Comparison of ENCODE assay signal across 8 mouse cellular contexts in genomic region chr11:114724787-114725590, GRCm38 (mm10). TPM values are rescaled to one million over a fixed set of nuclear protein-coding genes. Genes with fewer than 3 reads are reported as not detected.
A peak's percentile ranks its signal among the peaks of the same experiment; 100 is the strongest.
DNase-seq lines count a peak whose midpoint lies in the region; ATAC-seq and TF ChIP-seq lines count a peak whose summit lies in the region.

No protein-coding gene starts in this region.

- H3K9me3 ChIP-seq in heart, embryonic 10.5 days = no peaks in the 10 kb centered on the region

- peaks cover 18% of the 10 kb centered on the region for H3K4me1 ChIP-seq in heart, embryonic 10.5 days
- H3K4me1 ChIP-seq in embryonic fibroblast, embryonic 13.5 days (ENCODE audit: control insufficient read depth, insufficient read depth, low read length) = peaks cover 21% of the 10 kb centered on the region
- peaks cover 3% of the 10 kb centered on the region; the same call in 1 of the 2 replicates for H3K4me1 ChIP-seq in kidney, adult 2 months (ENCODE audit: control insufficient read depth, insufficient read depth, low read length)

- 68% methylated on average over 11 of the region's 11 CpGs for WGBS in heart, embryonic 10.5 days
- 45% methylated on average over 11 of the region's 11 CpGs for WGBS in kidney, adult 2 months

- no peak overlapping the region for H3K4me3 ChIP-seq in heart, embryonic 10.5 days
- H3K4me3 ChIP-seq in embryonic fibroblast, embryonic 13.5 days (ENCODE audit: insufficient read depth, low read length) = no peak overlapping the region
- no peak overlapping the region for H3K4me3 ChIP-seq in kidney, adult 2 months (ENCODE audit: insufficient read depth, low read depth, low read length)

- DNase-seq in heart, adult 18-20 months = peak; percentile 65 to 68
- DNase-seq in heart, embryonic 10.5 days (ENCODE audit: low spot score) = no peak
- DNase-seq in Muller cell, postnatal 12 days (ENCODE audit: inconsistent ontology term) = peak; percentile 94
- peak; percentile 23 for DNase-seq in left cerebral cortex, postnatal 4 days
- peak; percentile 46 to 68 for DNase-seq in urinary bladder, postnatal 36 days (ENCODE audit: low spot score in 2 of 2)
- no peak for DNase-seq in kidney, adult 2 months

- no peak for ATAC-seq in megakaryocyte progenitor cell, adult 5-6 weeks (replicated peaks; ENCODE audit: poor library complexity)

- no peak for TF ChIP-seq POLR2A in embryonic fibroblast, embryonic 13.5 days (IDR thresholded peaks at IDR 0.05; ENCODE audit: low read depth, low read length)
- no peak for TF ChIP-seq POLR2A in kidney, adult 2 months (IDR thresholded peaks at IDR 0.05; ENCODE audit: low read depth, low read length)

- no peaks in the 10 kb centered on the region for H3K36me3 ChIP-seq in heart, embryonic 10.5 days
- H3K36me3 ChIP-seq in kidney, adult 2 months (ENCODE audit: control insufficient read depth, insufficient read depth, low read length) = no peaks in the 10 kb centered on the region

- intact Hi-C loops in left cerebral cortex, postnatal 4 days (cut with DNase I) = no loop called here

- peaks cover 22% of the 10 kb centered on the region for H3K27me3 ChIP-seq in heart, embryonic 10.5 days (ENCODE audit: insufficient read depth, poor library complexity, severe bottlenecking)
- no peaks in the 10 kb centered on the region for H3K27me3 ChIP-seq in kidney, adult 2 months (replicated peaks; ENCODE audit: control insufficient read depth, insufficient read depth, low read length)

- no peak for TF ChIP-seq CTCF in embryonic fibroblast, embryonic 13.5 days (IDR thresholded peaks at IDR 0.05; ENCODE audit: borderline replicate concordance, insufficient read depth, low read length)
- TF ChIP-seq CTCF in kidney, adult 2 months (conservative IDR thresholded peaks at IDR 0.05; ENCODE audit: insufficient read depth, insufficient read length, low read depth, low read length) = no peak

- H3K27ac ChIP-seq in heart, embryonic 10.5 days = no peak overlapping the region
- H3K27ac ChIP-seq in embryonic fibroblast, embryonic 13.5 days (ENCODE audit: insufficient read depth, low read length) = peak overlapping the region; percentile 83
- no peak overlapping the region for H3K27ac ChIP-seq in kidney, adult 2 months (ENCODE audit: insufficient read depth, low read depth, low read length)

RNA-seq across cellular contexts. Expression of gene Dnaic2, which starts 2.2 kb away (rescaled TPM):
- under 1 TPM in 1 of 2 experiments, not detected in 1; 0.46 TPM for total RNA-seq in heart, adult 18-20 months (2021)
- 0.19 and 0.53 TPM in 2 replicates for polyA plus RNA-seq in heart, embryonic 10.5 days (2016; fragmentation: Nextera tagmentation; extraction: Ambion mirVana)
- 0.61 and 0.70 TPM in 2 replicates for polyA plus RNA-seq in embryonic fibroblast, embryonic 13.5 days (2011; ENCODE audit: insufficient read length, low read depth, missing spikeins)
- total RNA-seq in left cerebral cortex, postnatal 4 days (2021) = 1 to 10 TPM; 1.5 to 1.8 TPM
- not detected in 2 replicates for total RNA-seq in megakaryocyte progenitor cell, adult 5-6 weeks (2015)
- not detected in 2 replicates for total RNA-seq in megakaryocyte progenitor cell, adult 5-6 weeks (2017)
- polyA plus RNA-seq in kidney, adult 2 months (2012; rRNA removed) = 0.47 and 0.72 TPM in 2 replicates

RNA-seq across cellular contexts. Expression of gene Kif19a, which starts 40.2 kb away (rescaled TPM):
- total RNA-seq in heart, adult 18-20 months (2021) = 1 to 10 TPM in 1 of 2 experiments, under 1 TPM in 1; 0.42 to 1.3 TPM
- polyA plus RNA-seq in heart, embryonic 10.5 days (2016; fragmentation: Nextera tagmentation; extraction: Ambion mirVana) = 0.14 TPM in 1 of 2 replicates, not detected in the other
- polyA plus RNA-seq in embryonic fibroblast, embryonic 13.5 days (2011; ENCODE audit: insufficient read length, low read depth, missing spikeins) = not detected in 2 replicates
- 1 to 10 TPM; 2.7 to 2.9 TPM for total RNA-seq in left cerebral cortex, postnatal 4 days (2021)
- not detected in 2 replicates for total RNA-seq in megakaryocyte progenitor cell, adult 5-6 weeks (2015)
- total RNA-seq in megakaryocyte progenitor cell, adult 5-6 weeks (2017) = not detected in 2 replicates
- polyA plus RNA-seq in kidney, adult 2 months (2012; rRNA removed) = 0.38 and 0.42 TPM in 2 replicates

RNA-seq across cellular contexts. Expression of gene Ttyh2, which starts 49.8 kb away (rescaled TPM):
- 1 to 10 TPM; 3.5 to 4.1 TPM for total RNA-seq in heart, adult 18-20 months (2021)
- 4.8 and 4.9 TPM in 2 replicates for polyA plus RNA-seq in heart, embryonic 10.5 days (2016; fragmentation: Nextera tagmentation; extraction: Ambion mirVana)
- 26.9 and 28.0 TPM in 2 replicates for polyA plus RNA-seq in embryonic fibroblast, embryonic 13.5 days (2011; ENCODE audit: insufficient read length, low read depth, missing spikeins)
- 10 to 100 TPM; 19.9 to 21.4 TPM for total RNA-seq in left cerebral cortex, postnatal 4 days (2021)
- 3.1 and 4.0 TPM in 2 replicates for total RNA-seq in megakaryocyte progenitor cell, adult 5-6 weeks (2015)
- total RNA-seq in megakaryocyte progenitor cell, adult 5-6 weeks (2017) = 4.4 and 5.9 TPM in 2 replicates
- polyA plus RNA-seq in kidney, adult 2 months (2012; rRNA removed) = 34.4 and 40.6 TPM in 2 replicates

RNA-seq across cellular contexts. Expression of gene Rpl38, which starts 56.7 kb away (rescaled TPM):
- total RNA-seq in heart, adult 18-20 months (2021) = 100 to 1,000 TPM; 681 to 698 TPM
- 789 and 902 TPM in 2 replicates for polyA plus RNA-seq in heart, embryonic 10.5 days (2016; fragmentation: Nextera tagmentation; extraction: Ambion mirVana)
- polyA plus RNA-seq in embryonic fibroblast, embryonic 13.5 days (2011; ENCODE audit: insufficient read length, low read depth, missing spikeins) = 1,513 and 1,676 TPM in 2 replicates
- 1,000 to 10,000 TPM; 1,144 to 1,233 TPM for total RNA-seq in left cerebral cortex, postnatal 4 days (2021)
- 1,088 and 1,176 TPM in 2 replicates for total RNA-seq in megakaryocyte progenitor cell, adult 5-6 weeks (2015)
- total RNA-seq in megakaryocyte progenitor cell, adult 5-6 weeks (2017) = 3,319 and 5,175 TPM in 2 replicates
- polyA plus RNA-seq in kidney, adult 2 months (2012; rRNA removed) = 432 and 738 TPM in 2 replicates

Comparison
In these comparisons a context has a peak if more than half of its experiments do, and no peak if none do; other contexts are left out.
1. DNase-seq: peak in heart, adult 18-20 months (2 of 2), Muller cell, postnatal 12 days (single experiment), left cerebral cortex, postnatal 4 days (single experiment) and urinary bladder, postnatal 36 days (2 of 2); none in heart, embryonic 10.5 days (single experiment) and kidney, adult 2 months (single experiment).